Mouse (Mus musculus) midbrain, embryonic 16.5 days (tissue): ENCODE measurements around the gene Fam234b. TPM values are rescaled to one million over a fixed set of nuclear protein-coding genes. Genes with fewer than 3 reads are reported as not detected.

Experiments
- ATAC-seq: fragments of 200-750 bp; cut with Nextera tagmentation; 2 replicates; pipeline ENCODE4 v1.8.0; 2017; ENCODE audit warnings: moderate TSS enrichment
- H3K27ac ChIP-seq: fragments of 300-500 bp; sonication (generic); 2 replicates; pipeline ENCODE4 v1.5.1; 2014; ENCODE audit warnings: mild to moderate bottlenecking, low read length, mixed read lengths
- H3K27me3 ChIP-seq: fragments of 300-500 bp; sonication (generic); 2 replicates; pipeline ENCODE4 v1.6.1; 2014; ENCODE audit warnings: low read depth, low read length, mixed read lengths; ENCODE audit not compliant: control insufficient read depth, insufficient read depth
- H3K36me3 ChIP-seq: fragments of 300-500 bp; sonication (generic); 2 replicates; pipeline ENCODE4 v1.6.1; 2014; ENCODE audit warnings: mild to moderate bottlenecking, low read length, moderate library complexity, mixed read lengths; ENCODE audit not compliant: control insufficient read depth, insufficient read depth
- H3K4me1 ChIP-seq: fragments of 300-500 bp; sonication (generic); 2 replicates; pipeline ENCODE4 v1.6.1; 2014; ENCODE audit warnings: mild to moderate bottlenecking, low read length, mixed read lengths; ENCODE audit not compliant: control insufficient read depth, insufficient read depth
- H3K4me2 ChIP-seq: fragments of 300-500 bp; sonication (generic); 2 replicates; pipeline ENCODE4 v1.6.1; 2014; ENCODE audit warnings: mild to moderate bottlenecking, low read length, mixed read lengths
- H3K4me3 ChIP-seq: fragments of 300-500 bp; sonication (generic); 2 replicates; pipeline ENCODE4 v1.5.1; 2014; ENCODE audit warnings: low read depth, mild to moderate bottlenecking, low read length, moderate library complexity, mixed read lengths
- H3K9ac ChIP-seq: fragments of 300-500 bp; sonication (generic); 2 replicates; pipeline ENCODE4 v1.6.1; 2014; ENCODE audit warnings: low read depth, low read length, mixed read lengths
- H3K9me3 ChIP-seq: fragments of 300-500 bp; sonication (generic); replicated peaks from 2 replicates; pipeline ENCODE4 v1.6.1; 2014; ENCODE audit warnings: mild to moderate bottlenecking, low read length, mixed read lengths; ENCODE audit not compliant: control insufficient read depth, poor library complexity, severe bottlenecking
- WGBS: fragments of 180-500 bp; shearing (Covaris S2); extraction: QIAGEN DNeasy Blood & Tissue Kit; methylation state at CpG from one replicate; pipeline ENCODE4 v1.1.7; 2014; 5-methylcytosine and 5-hydroxymethylcytosine counted together
- polyA plus RNA-seq: library from polyadenylated mRNA; unstranded; fragments of >200 nt; fragmentation: Nextera tagmentation; extraction: Ambion mirVana; gene quantifications from 2 replicates; pipeline ENCODE4 v1.2.1, GENCODE M21; 2015

Gene Fam234b
- polyA plus RNA-seq, 1 experiment from 2014 or later, result 139 TPM

DNA sequence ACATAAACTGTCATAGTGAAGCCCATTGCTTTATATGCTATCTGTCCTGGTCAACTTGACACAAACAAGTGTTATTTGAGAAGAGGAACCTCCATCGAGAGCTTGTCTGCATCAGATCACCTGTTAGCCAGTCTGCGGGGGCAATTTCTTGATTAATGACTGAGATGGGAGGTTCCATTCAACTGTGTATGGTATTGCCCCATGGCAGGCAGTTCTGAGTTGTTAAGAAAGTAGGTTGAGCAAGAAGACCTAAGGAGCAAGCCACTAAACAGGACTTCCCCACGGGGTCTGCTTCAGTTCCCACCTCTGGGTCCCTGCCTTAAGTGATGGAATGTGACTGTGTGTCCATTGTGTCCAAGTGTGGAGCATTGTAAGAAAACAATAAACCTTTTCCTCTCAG is 28.5 kb upstream of the Fam234b start:
- Histone ChIP-seq H3K4me2 (no peak overlapping the region), H3K27me3 (peaks cover 3% of the 10 kb centered on the region; the same call in 1 of the 2 replicates), H3K4me3 (no peak overlapping the region), H3K9ac (no peak overlapping the region), H3K4me1 (peaks cover 2% of the 10 kb centered on the region; the same call in 1 of the 2 replicates), H3K36me3 (no peaks in the 10 kb centered on the region), H3K27ac (no peak overlapping the region), H3K9me3 (no peaks in the 10 kb centered on the region)
- WGBS, result 91% methylated on average over 3 of the region's 3 CpGs
- ATAC-seq, result no peak

DNA sequence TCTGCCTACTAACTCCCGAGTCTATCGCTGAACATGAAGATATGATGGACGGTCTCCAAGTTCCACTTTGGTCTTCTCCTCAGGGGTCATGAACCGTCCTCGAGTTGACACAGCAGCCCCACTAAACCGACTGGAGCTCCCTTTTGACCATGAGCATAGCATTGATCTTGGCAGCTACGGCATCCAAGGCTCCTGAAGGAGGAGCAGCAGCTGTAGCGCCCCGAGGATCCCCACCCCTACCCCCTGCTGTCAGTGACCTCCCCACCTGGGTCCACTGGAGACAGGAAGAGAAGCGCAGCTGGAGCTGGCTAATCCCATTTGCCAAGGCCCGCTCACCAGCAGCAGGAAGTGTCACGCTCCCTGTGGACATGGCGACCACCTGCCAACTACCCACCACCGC is 26.0 kb upstream of the Fam234b start:
- peaks cover 2% of the 10 kb centered on the region; the same call in 1 of the 2 replicates for H3K4me1 ChIP-seq
- no peak overlapping the region for H3K4me3 ChIP-seq
- no peak for ATAC-seq

DNA sequence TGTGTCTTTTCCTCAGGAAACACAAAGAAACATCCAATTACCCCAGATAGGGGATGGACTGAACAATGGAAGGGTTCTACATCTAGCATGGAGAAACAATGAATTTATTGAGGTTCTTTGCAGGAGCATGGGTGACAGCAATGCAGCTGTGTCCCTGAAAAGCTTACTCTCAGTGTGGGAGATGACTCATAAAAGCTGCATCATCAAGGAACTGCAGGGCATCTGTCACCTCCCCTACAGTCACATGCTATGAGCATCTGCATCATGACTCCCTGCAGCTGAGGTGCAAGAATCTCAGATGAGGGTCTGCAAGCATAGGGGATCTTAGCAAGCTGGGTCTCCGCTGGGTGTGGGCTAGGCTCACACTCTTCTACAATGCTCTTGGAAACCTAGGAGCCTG is 22.8 kb upstream of the Fam234b start:
- WGBS, result 91% methylated on average over 1 of the region's 1 CpGs
- no peak overlapping the region for H3K4me3 ChIP-seq
- no peak for ATAC-seq
- no peaks in the 10 kb centered on the region; the same call in 1 of the 2 replicates for H3K4me1 ChIP-seq
- H3K27ac ChIP-seq, result no peak overlapping the region
- no peaks in the 10 kb centered on the region for H3K27me3 ChIP-seq
- no peaks in the 10 kb centered on the region for H3K36me3 ChIP-seq
- H3K4me2 ChIP-seq, result no peak overlapping the region
- H3K9ac ChIP-seq, result no peak overlapping the region
- H3K9me3 ChIP-seq, result no peaks in the 10 kb centered on the region

More for the DNA sequence above, 26.0 kb upstream of the Fam234b start:
- 63% methylated on average over 14 of the region's 14 CpGs for WGBS
- H3K27me3 ChIP-seq, result no peaks in the 10 kb centered on the region
- H3K4me2 ChIP-seq, result no peak overlapping the region
- no peaks in the 10 kb centered on the region for H3K9me3 ChIP-seq
- H3K36me3 ChIP-seq, result no peaks in the 10 kb centered on the region
- no peak overlapping the region for H3K27ac ChIP-seq
- H3K9ac ChIP-seq, result no peak overlapping the region

DNA sequence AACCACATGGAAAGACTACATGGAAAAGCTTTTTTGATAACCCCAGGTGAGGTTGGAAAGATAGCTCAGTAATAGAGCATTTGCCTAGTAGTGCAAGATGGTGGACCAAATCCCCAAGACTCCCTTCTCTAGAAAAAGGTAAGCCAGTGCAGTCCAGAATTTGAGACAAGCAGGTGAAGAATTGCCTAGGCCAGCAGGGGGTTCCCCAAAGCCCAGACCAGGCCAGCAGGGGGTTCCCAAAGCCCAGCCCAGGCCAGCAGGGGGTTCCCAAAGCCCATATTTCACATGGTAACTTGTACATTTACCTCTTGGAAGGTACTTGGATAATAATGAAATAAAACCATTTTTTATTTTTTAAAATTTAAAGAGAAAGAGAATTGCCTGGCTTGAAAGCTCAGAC is 20.5 kb upstream of the Fam234b start:
- Histone ChIP-seq H3K9ac (no peak overlapping the region), H3K27me3 (no peaks in the 10 kb centered on the region), H3K4me1 (no peaks in the 10 kb centered on the region; the same call in 1 of the 2 replicates), H3K4me2 (no peak overlapping the region), H3K9me3 (no peaks in the 10 kb centered on the region), H3K27ac (no peak overlapping the region), H3K4me3 (no peak overlapping the region), H3K36me3 (no peaks in the 10 kb centered on the region)
- no peak for ATAC-seq

DNA sequence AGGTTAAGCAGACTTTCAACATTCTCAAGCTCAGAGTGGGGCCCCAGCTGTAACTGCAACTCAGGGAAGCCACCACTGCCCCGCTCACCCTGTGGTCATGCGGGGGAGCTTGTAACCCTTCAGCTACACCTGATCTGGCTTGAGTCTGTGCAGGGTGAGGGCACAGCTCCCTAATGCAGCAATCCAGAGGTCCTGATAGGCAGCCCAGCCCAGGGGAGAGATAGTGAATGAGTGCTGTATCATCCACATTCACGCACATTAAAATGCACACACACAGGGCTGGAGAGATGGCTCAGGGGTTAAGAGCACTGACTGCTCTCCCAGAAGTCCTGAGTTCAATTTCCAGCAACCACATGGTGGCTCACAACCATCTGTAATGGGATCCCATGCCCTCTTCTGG is 19.2 kb upstream of the Fam234b start:
- Histone ChIP-seq H3K27ac (no peak overlapping the region), H3K9ac (no peak overlapping the region), H3K4me1 (no peaks in the 10 kb centered on the region; the same call in 1 of the 2 replicates), H3K36me3 (no peaks in the 10 kb centered on the region), H3K4me3 (no peak overlapping the region), H3K4me2 (no peak overlapping the region), H3K9me3 (no peaks in the 10 kb centered on the region), H3K27me3 (no peaks in the 10 kb centered on the region)
- 66% methylated on average over 3 of the region's 3 CpGs for WGBS
- ATAC-seq, result no peak

DNA sequence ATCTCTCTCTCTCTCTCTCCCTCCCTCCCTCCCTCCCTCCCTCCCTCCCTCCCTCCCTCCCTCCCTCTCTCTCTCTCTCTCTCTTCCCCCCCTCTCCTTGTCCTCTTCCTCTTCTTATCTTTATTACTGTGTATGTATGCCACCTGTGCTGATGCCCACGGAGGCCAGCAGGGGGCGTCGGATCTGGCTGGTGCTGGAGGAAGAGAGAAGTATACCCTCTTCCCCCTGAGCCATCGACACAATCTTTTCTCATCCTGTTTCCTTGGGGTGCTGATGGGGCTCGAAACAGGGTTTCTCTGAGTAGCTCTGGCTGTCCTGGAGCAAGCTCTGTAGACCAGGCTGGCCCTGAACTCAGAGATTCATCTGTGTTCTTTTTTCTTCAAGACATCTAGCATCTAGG is 14.9 kb upstream of the Fam234b start:
- Histone ChIP-seq H3K27me3 (no peaks in the 10 kb centered on the region), H3K4me2 (no peak overlapping the region), H3K4me1 (no peaks in the 10 kb centered on the region; the same call in 1 of the 2 replicates), H3K27ac (no peak overlapping the region), H3K4me3 (no peak overlapping the region), H3K36me3 (no peaks in the 10 kb centered on the region), H3K9me3 (no peaks in the 10 kb centered on the region), H3K9ac (no peak overlapping the region)
- no peak for ATAC-seq
- 65% methylated on average over 5 of the region's 5 CpGs for WGBS

DNA sequence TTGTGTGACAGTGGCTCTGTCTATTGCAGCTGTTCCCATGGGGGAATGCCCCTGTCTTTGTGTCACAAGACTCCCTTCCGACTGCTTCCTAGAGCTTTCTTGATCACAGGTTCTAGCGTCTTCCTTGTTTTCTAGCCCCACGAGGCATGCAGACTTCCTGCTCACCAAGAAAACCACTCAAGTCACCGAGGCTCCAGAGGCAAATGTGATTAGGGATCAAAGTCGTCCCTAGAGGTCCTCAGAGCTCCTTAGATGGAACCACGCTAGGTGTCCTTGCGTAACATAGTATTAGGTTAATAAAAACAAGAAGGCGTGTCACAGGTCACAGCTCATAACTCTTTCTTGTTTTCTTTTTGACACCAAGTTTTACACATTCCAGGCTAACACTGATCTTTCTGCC is 13.8 kb upstream of the Fam234b start:
- WGBS, result 53% methylated on average over 8 of the region's 8 CpGs
- no peak for ATAC-seq

DNA sequence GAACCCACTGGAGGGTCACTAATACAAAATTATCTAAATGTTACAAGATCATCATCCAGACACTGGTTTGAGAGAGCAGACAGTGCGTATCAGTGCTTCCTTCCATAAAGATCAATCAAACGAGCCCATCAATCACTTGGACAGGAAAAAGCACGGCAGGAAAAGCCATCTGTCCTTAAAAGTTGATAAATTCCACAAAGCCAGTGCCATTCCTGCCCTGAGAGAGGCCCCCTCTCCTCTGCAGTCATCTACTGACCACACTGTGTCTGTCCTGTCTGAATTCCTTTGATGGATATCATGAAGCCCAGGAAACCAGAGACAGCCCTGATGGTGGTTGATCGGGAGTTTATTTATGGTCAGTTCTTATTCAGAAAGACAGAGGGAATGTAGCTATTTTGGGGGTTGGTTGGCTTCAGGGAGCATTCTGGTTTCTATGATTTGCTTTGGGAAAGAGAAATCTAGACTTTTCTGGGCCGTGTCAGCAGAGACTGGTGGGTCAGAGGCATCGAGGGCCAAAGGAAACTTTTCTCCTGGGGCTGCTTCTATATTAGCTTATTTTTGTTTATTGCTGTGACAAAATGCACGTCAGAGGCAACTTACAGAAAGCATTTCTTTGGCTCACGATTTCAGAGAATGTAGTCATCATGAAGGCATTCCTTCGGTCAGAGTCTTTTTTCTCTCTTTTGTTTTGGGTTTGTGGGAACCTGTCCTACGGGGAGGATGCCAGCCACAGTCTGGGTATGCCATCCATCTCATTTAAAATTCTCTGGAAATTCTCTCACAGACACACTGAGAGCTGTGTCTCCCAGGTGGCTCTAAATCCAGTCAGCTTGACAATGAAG is 10.5 kb upstream of the Fam234b start:
- Histone ChIP-seq H3K4me1 (no peaks in the 10 kb centered on the region), H3K27me3 (no peaks in the 10 kb centered on the region), H3K9me3 (no peaks in the 10 kb centered on the region), H3K36me3 (no peaks in the 10 kb centered on the region), H3K4me2 (no peak overlapping the region), H3K4me3 (no peak overlapping the region), H3K27ac (no peak overlapping the region), H3K9ac (no peak overlapping the region)
- 76% methylated on average over 10 of the region's 10 CpGs for WGBS
- ATAC-seq, result no peak

More for the DNA sequence above, 13.8 kb upstream of the Fam234b start:
- no peaks in the 10 kb centered on the region for H3K27me3 ChIP-seq
- H3K4me2 ChIP-seq, result no peak overlapping the region
- no peak overlapping the region for H3K27ac ChIP-seq
- H3K9ac ChIP-seq, result no peak overlapping the region
- no peak overlapping the region for H3K4me3 ChIP-seq
- H3K36me3 ChIP-seq, result no peaks in the 10 kb centered on the region
- H3K9me3 ChIP-seq, result no peaks in the 10 kb centered on the region
- no peaks in the 10 kb centered on the region; the same call in 1 of the 2 replicates for H3K4me1 ChIP-seq

DNA sequence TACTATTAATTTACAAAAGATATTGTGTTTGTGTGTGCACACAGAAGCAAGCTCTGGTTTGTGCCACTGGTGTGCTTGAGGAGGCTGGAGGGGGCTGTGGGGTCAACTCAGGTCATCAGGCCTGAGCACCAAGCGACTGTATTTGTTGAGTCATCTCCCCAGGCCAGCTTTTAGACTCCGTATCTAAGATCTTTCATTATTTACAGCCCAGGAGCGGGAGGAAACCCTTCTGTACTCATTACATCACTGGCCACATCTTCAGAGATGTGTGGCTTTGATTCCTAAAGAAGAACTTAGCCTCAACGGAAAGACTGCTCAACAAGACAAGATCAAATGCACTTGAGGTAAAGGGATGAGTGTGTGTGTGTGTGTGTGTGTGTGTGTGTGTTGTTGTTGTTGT is 9.1 kb upstream of the Fam234b start:
- WGBS, result 75% methylated on average over 4 of the region's 4 CpGs
- no peaks in the 10 kb centered on the region for H3K4me1 ChIP-seq
- no peaks in the 10 kb centered on the region for H3K36me3 ChIP-seq
- no peak overlapping the region for H3K4me3 ChIP-seq
- no peak overlapping the region for H3K9ac ChIP-seq
- no peaks in the 10 kb centered on the region for H3K9me3 ChIP-seq
- H3K4me2 ChIP-seq, result no peak overlapping the region
- H3K27me3 ChIP-seq, result no peaks in the 10 kb centered on the region
- no peak overlapping the region for H3K27ac ChIP-seq
- ATAC-seq, result no peak
